Mouse (Mus musculus): ENCODE data around the gene Pfkm. TPM values are rescaled to one million over a fixed set of nuclear protein-coding genes. Genes with fewer than 3 reads are reported as not detected.

The Pfkm gene
- polyA plus RNA-seq, 1 experiment, result 36.4 TPM

DNA sequence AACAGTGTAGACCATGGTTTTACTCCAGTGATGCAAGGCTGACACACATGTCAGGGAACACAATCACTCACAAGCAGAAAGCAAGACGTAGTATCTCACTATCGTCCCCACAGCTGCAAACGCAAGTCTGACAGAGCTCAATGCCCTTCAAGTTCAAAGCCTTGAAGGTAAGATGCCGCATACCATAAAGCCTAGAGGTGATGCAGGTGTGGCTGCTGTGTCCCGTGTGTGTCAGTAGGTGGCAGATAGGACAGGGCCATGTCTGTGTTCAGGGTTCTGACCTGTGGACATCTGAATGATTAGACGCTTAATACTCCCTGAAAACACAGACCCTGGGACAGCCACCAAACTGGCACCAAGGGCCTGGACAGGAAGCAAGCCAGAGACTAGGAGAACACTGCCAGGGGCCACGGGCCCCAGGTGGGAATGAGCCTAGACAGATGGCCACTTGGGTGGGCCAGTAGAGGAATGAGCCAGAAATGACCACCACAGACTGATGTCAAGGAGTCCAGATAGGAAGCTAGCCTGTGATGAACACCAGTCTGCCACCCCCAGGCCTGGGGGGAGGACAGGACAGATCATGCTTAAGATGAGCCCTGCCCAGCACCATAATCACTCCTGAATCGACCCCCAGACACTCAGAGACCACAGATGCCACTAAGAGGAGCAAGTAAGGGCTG, 22.7 kb upstream of the Pfkm start:
- peaks cover 45% of the 10 kb centered on the region for H3K79me2 ChIP-seq (ENCODE audit: control insufficient read depth, insufficient read depth)
- no peaks in the 10 kb centered on the region for H3K27me3 ChIP-seq (ENCODE audit: control insufficient read depth, insufficient read depth, insufficient read length)
- peaks cover 1% of the 10 kb centered on the region for H3K79me3 ChIP-seq (ENCODE audit: low read depth)
- H3K36me3 ChIP-seq (ENCODE audit: control insufficient read depth, insufficient read depth), result peaks cover 98% of the 10 kb centered on the region
- TF ChIP-seq MYOG (IDR thresholded peaks at IDR 0.05; ENCODE audit: control insufficient read depth, extremely low read depth, insufficient read length), result no peak
- no peak for TF ChIP-seq USF1 (IDR thresholded peaks at IDR 0.05; ENCODE audit: low read depth)
- TF ChIP-seq MYOD1 (IDR thresholded peaks at IDR 0.05; ENCODE audit: control insufficient read depth, insufficient read length, low read depth), result no peak
- TF ChIP-seq FOSL1 (IDR thresholded peaks at IDR 0.05; ENCODE audit: insufficient read depth, low read length, poor library complexity, severe bottlenecking), result no peak
- TF ChIP-seq CEBPB (IDR thresholded peaks at IDR 0.05; ENCODE audit: low read depth), result no peak
- no peak for TF ChIP-seq MAX (IDR thresholded peaks at IDR 0.05)
- no peak for TF ChIP-seq CTCF (IDR thresholded peaks at IDR 0.05; ENCODE audit: control insufficient read depth, insufficient read depth, insufficient read length)
- no peak overlapping the region for H3K4me3 ChIP-seq (ENCODE audit: insufficient read depth, poor library complexity, severe bottlenecking)
- H3ac ChIP-seq (ENCODE audit: control insufficient read depth, insufficient read length, low read depth), result no peak overlapping the region

DNA sequence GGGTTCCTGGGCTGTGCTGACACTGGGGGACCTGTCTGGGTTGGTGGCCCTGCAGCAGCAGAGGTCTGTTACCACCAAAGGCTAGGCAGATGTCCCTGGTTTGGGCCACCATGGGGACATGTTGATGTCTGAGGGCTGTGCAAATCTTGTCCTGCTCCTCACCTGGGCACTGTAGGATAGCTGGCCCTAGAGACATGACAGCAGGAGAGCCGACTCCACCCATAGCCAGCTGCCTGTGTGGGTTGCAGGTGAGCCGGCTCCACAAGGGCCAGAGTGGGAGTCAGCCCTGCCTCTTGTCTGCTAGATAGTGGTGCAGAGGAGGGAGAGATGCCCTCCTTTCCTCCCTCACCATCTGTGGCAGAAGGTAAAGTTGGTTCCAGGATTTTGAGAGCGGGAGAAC, 22.0 kb upstream of the Pfkm start:
- H3K27me3 ChIP-seq (ENCODE audit: control insufficient read depth, insufficient read depth, insufficient read length), result no peaks in the 10 kb centered on the region
- TF ChIP-seq CEBPB (IDR thresholded peaks at IDR 0.05; ENCODE audit: low read depth) (no peak), CTCF (IDR thresholded peaks at IDR 0.05; ENCODE audit: control insufficient read depth, insufficient read depth, insufficient read length) (no peak), USF1 (IDR thresholded peaks at IDR 0.05; ENCODE audit: low read depth) (no peak), MAX (IDR thresholded peaks at IDR 0.05) (no peak), MYOG (IDR thresholded peaks at IDR 0.05; ENCODE audit: control insufficient read depth, extremely low read depth, insufficient read length) (no peak), MYOD1 (IDR thresholded peaks at IDR 0.05; ENCODE audit: control insufficient read depth, insufficient read length, low read depth) (no peak), FOSL1 (IDR thresholded peaks at IDR 0.05; ENCODE audit: insufficient read depth, low read length, poor library complexity, severe bottlenecking) (no peak)
- peaks cover 98% of the 10 kb centered on the region for H3K36me3 ChIP-seq (ENCODE audit: control insufficient read depth, insufficient read depth)
- peaks cover 45% of the 10 kb centered on the region for H3K79me2 ChIP-seq (ENCODE audit: control insufficient read depth, insufficient read depth)
- peaks cover 1% of the 10 kb centered on the region for H3K79me3 ChIP-seq (ENCODE audit: low read depth)
- no peak overlapping the region for H3K4me3 ChIP-seq (ENCODE audit: insufficient read depth, poor library complexity, severe bottlenecking)
- no peak overlapping the region for H3ac ChIP-seq (ENCODE audit: control insufficient read depth, insufficient read length, low read depth)

DNA sequence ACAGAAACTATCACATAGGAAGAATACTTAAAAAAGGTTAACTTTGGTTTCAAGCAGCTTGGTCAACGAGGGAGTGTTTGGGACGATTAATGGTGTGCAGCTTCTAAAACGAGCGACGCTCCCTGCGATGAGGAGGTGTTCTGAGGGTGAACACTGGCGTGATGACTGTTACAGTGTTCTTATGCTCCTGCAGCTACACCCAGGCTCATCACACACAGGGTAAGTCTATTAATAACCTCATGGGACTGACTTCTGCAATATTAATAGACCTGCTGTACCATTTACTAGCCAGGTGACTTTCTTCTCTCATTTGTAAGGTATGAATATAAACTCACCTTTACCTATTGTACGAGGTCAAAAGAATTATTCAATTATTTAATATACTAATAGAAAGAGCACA, 17.9 kb upstream of the Pfkm start:
- peaks cover 45% of the 10 kb centered on the region for H3K79me2 ChIP-seq (ENCODE audit: control insufficient read depth, insufficient read depth)
- H3K4me3 ChIP-seq (ENCODE audit: insufficient read depth, poor library complexity, severe bottlenecking), result no peak overlapping the region
- H3K36me3 ChIP-seq (ENCODE audit: control insufficient read depth, insufficient read depth), result peaks cover 98% of the 10 kb centered on the region
- TF ChIP-seq FOSL1 (IDR thresholded peaks at IDR 0.05; ENCODE audit: insufficient read depth, low read length, poor library complexity, severe bottlenecking), result no peak
- no peak for TF ChIP-seq MYOD1 (IDR thresholded peaks at IDR 0.05; ENCODE audit: control insufficient read depth, insufficient read length, low read depth)
- no peak for TF ChIP-seq MYOG (IDR thresholded peaks at IDR 0.05; ENCODE audit: control insufficient read depth, extremely low read depth, insufficient read length)
- no peak for TF ChIP-seq CTCF (IDR thresholded peaks at IDR 0.05; ENCODE audit: control insufficient read depth, insufficient read depth, insufficient read length)
- TF ChIP-seq USF1 (IDR thresholded peaks at IDR 0.05; ENCODE audit: low read depth), result no peak
- no peak for TF ChIP-seq CEBPB (IDR thresholded peaks at IDR 0.05; ENCODE audit: low read depth)
- no peak for TF ChIP-seq MAX (IDR thresholded peaks at IDR 0.05)
- H3ac ChIP-seq (ENCODE audit: control insufficient read depth, insufficient read length, low read depth), result no peak overlapping the region
- peaks cover 1% of the 10 kb centered on the region for H3K79me3 ChIP-seq (ENCODE audit: low read depth)
- H3K27me3 ChIP-seq (ENCODE audit: control insufficient read depth, insufficient read depth, insufficient read length), result no peaks in the 10 kb centered on the region

DNA sequence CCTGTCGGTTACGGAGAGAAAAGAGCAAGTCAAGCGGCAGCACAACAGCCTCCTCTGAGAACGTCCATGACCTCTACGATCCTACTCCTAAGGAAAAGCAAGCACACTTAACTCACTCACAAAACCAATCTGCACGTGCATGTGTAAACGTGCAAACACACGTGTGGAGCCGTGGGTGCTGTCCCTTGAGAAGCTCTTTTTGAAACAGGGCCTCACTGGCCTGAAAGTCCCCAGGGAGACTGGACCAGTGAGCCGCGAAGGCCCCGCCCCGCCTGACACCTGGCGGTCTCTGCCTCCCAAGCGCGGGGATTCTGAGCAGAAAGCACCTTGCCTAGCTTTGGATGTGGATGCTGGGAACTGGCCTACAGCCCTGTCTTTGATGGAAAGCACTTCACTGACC, 17.4 kb upstream of the Pfkm start:
- H3K36me3 ChIP-seq (ENCODE audit: control insufficient read depth, insufficient read depth), result peaks cover 98% of the 10 kb centered on the region
- no peaks in the 10 kb centered on the region for H3K27me3 ChIP-seq (ENCODE audit: control insufficient read depth, insufficient read depth, insufficient read length)
- no peak for TF ChIP-seq USF1 (IDR thresholded peaks at IDR 0.05; ENCODE audit: low read depth)
- no peak for TF ChIP-seq MYOG (IDR thresholded peaks at IDR 0.05; ENCODE audit: control insufficient read depth, extremely low read depth, insufficient read length)
- TF ChIP-seq FOSL1 (IDR thresholded peaks at IDR 0.05; ENCODE audit: insufficient read depth, low read length, poor library complexity, severe bottlenecking), result no peak
- TF ChIP-seq MAX (IDR thresholded peaks at IDR 0.05), result no peak
- no peak for TF ChIP-seq MYOD1 (IDR thresholded peaks at IDR 0.05; ENCODE audit: control insufficient read depth, insufficient read length, low read depth)
- no peak for TF ChIP-seq CEBPB (IDR thresholded peaks at IDR 0.05; ENCODE audit: low read depth)
- TF ChIP-seq CTCF (IDR thresholded peaks at IDR 0.05; ENCODE audit: control insufficient read depth, insufficient read depth, insufficient read length), result no peak
- H3K79me3 ChIP-seq (ENCODE audit: low read depth), result peaks cover 1% of the 10 kb centered on the region
- H3ac ChIP-seq (ENCODE audit: control insufficient read depth, insufficient read length, low read depth), result no peak overlapping the region
- peaks cover 42% of the 10 kb centered on the region for H3K79me2 ChIP-seq (ENCODE audit: control insufficient read depth, insufficient read depth)
- H3K4me3 ChIP-seq (ENCODE audit: insufficient read depth, poor library complexity, severe bottlenecking), result no peak overlapping the region

DNA sequence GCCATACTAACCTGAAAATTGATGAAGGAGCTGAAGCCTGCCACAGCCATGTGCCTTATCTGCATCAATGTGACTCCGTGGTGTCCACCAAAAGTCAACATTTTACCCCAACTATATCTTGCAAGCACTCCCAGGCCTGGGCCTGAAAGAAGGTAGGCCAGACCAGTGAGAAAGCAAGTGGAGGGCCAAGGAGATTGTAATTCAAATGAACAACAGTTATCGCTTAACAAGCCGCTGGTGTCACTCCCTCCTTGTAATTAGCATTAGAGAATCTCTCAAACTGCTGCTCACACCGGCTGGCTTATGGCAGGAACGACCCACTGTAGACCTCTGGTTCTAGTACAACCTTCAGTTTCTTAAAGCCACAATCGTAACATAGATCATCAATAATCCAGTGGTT, 15.5 kb upstream of the Pfkm start:
- Histone ChIP-seq H3ac (ENCODE audit: control insufficient read depth, insufficient read length, low read depth) (no peak overlapping the region), H3K4me3 (ENCODE audit: insufficient read depth, poor library complexity, severe bottlenecking) (no peak overlapping the region), H3K36me3 (ENCODE audit: control insufficient read depth, insufficient read depth) (peaks cover 99% of the 10 kb centered on the region), H3K79me3 (ENCODE audit: low read depth) (peaks cover 1% of the 10 kb centered on the region), H3K27me3 (ENCODE audit: control insufficient read depth, insufficient read depth, insufficient read length) (no peaks in the 10 kb centered on the region), H3K79me2 (ENCODE audit: control insufficient read depth, insufficient read depth) (peaks cover 23% of the 10 kb centered on the region)
- TF ChIP-seq MYOG (IDR thresholded peaks at IDR 0.05; ENCODE audit: control insufficient read depth, extremely low read depth, insufficient read length), result no peak

DNA sequence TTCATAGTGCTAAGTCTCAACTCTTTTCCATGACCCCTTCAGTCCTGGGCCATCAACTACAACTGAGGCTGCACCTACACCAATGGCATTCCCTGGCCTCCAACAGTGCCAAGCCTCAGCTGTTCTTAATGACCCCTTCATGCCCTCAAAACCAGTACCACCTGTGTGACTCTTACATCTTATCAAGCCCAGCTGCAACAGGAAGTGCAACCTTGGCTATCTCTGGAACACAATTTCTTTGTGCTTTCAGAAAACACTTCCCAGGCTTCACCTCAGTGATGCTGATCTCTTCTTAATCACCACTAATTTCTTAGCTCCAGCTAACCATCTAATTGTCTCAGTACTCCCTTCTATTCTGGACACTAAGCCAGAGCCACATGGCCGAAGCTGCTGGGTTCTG, 3.5 kb upstream of the Pfkm start:
- peaks cover 54% of the 10 kb centered on the region for H3K79me3 ChIP-seq (ENCODE audit: low read depth)
- TF ChIP-seq CTCF (IDR thresholded peaks at IDR 0.05; ENCODE audit: control insufficient read depth, insufficient read depth, insufficient read length) (no peak), CEBPB (IDR thresholded peaks at IDR 0.05; ENCODE audit: low read depth) (no peak), USF1 (IDR thresholded peaks at IDR 0.05; ENCODE audit: low read depth) (no peak), FOSL1 (IDR thresholded peaks at IDR 0.05; ENCODE audit: insufficient read depth, low read length, poor library complexity, severe bottlenecking) (no peak), MAX (IDR thresholded peaks at IDR 0.05) (no peak), MYOG (IDR thresholded peaks at IDR 0.05; ENCODE audit: control insufficient read depth, extremely low read depth, insufficient read length) (no peak), MYOD1 (IDR thresholded peaks at IDR 0.05; ENCODE audit: control insufficient read depth, insufficient read length, low read depth) (no peak)
- H3K36me3 ChIP-seq (ENCODE audit: control insufficient read depth, insufficient read depth), result peaks cover 56% of the 10 kb centered on the region
- H3K79me2 ChIP-seq (ENCODE audit: control insufficient read depth, insufficient read depth), result peaks cover 65% of the 10 kb centered on the region
- no peak overlapping the region for H3ac ChIP-seq (ENCODE audit: control insufficient read depth, insufficient read length, low read depth)
- H3K4me3 ChIP-seq (ENCODE audit: insufficient read depth, poor library complexity, severe bottlenecking), result no peak overlapping the region
- H3K27me3 ChIP-seq (ENCODE audit: control insufficient read depth, insufficient read depth, insufficient read length), result no peaks in the 10 kb centered on the region
